Mouse (Mus musculus): ENCODE results near the gene Pvr. TPM values are rescaled to one million over a fixed set of nuclear protein-coding genes. Genes with fewer than 3 reads are reported as not detected.

Gene Pvr
- polyA plus RNA-seq, 1 experiment from 2014 or later, result 10.3 TPM

DNA sequence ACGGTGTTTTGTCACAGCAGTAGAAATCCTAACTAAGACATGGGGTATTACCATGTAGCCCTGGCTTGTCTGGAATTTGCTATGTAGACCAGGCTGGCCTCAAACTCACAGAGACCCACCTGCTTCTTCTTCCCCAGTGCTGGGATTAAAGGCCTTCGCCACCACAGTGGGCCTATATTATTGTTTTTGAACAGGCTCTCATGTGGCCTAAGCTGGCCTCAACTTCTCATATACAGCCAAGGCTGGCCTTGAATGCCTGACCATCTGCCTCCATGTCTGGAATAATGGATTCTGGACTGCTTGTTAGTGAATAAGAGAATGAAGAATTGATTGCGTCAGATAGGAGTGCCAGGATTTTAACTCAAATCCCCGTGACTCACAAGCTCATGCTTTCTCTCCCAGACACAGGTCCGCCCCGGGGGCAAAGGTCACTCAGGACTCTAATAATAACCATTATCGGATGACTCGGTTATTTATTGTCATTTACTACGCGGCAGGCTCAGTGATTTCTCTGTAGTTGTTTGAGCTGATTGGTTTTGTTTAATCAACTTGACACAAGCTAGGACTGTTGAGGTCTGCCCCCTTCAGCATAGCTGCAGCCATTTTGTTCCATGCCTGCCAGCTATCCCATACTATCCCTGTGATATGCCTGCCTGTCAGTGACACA is 31.5 kb upstream of the Pvr start:
- Histone ChIP-seq H3K27ac (ENCODE audit: low read length) (no peak overlapping the region), H3K36me3 (ENCODE audit: control insufficient read depth, insufficient read depth) (no peaks in the 10 kb centered on the region), H3K4me3 (replicated peaks; ENCODE audit: low read length) (no peak overlapping the region), H3K9me3 (ENCODE audit: control insufficient read depth, low read length) (no peaks in the 10 kb centered on the region), H3K4me2 (ENCODE audit: low read length) (no peak overlapping the region), H3K4me1 (replicated peaks; ENCODE audit: control insufficient read depth, insufficient read depth, low read length) (no peaks in the 10 kb centered on the region), H3K9ac (replicated peaks; ENCODE audit: low read depth, low read length) (no peak overlapping the region), H3K27me3 (replicated peaks; ENCODE audit: control insufficient read depth, insufficient read depth, low read length) (no peaks in the 10 kb centered on the region)
- ATAC-seq, result no peak
- 65% methylated on average over 10 of the region's 10 CpGs for WGBS

DNA sequence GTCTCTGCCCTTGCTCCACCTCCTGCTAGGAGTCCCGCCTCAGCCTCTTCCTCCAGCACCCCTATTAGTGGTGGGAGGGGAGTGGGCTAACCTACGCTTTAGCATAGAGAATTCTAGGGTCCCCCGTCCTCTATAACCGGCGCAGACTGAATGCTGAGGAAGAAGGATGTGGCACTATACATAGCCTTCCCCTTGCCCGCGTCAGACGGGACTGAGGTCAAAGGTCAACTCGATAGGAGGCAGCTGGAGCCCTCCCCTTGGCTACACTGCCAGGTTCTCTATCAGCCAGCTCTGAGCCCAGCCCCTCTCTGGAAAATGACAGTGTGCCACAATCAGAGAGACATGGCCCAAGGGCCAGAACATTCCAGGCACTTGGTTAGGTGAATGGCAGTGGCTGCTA is 29.6 kb upstream of the Pvr start, which contains the start of gene Igsf23:
Igsf23 (minus strand) TSS at position 168 of the 400 bp plus-strand sequence.
- ATAC-seq, result no peak

DNA sequence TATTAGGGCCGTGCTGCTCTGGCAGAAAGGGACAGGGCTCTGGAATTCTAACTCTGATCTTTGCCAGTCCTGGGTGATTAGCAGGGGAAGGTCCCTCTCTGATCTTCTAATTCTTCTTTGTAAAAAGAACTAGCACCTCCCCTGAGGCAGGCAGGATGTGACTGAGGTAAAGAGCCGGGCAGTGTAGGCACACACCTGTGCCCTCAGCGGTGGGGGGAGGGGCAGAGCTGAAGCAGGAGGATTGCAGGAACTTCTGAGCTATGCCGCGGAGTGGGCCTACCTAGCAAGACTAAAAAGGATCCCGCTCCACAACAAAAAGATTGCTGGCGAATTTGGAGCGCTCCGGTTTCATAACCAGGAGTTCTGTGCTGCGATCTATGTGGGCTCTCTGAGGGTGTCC is 29.0 kb upstream of the Pvr start:
- Histone ChIP-seq H3K9me3 (ENCODE audit: control insufficient read depth, low read length) (no peaks in the 10 kb centered on the region), H3K27ac (ENCODE audit: low read length) (no peak overlapping the region), H3K36me3 (ENCODE audit: control insufficient read depth, insufficient read depth) (no peaks in the 10 kb centered on the region), H3K4me3 (replicated peaks; ENCODE audit: low read length) (no peak overlapping the region), H3K9ac (replicated peaks; ENCODE audit: low read depth, low read length) (no peak overlapping the region), H3K4me2 (ENCODE audit: low read length) (no peak overlapping the region), H3K27me3 (replicated peaks; ENCODE audit: control insufficient read depth, insufficient read depth, low read length) (no peaks in the 10 kb centered on the region), H3K4me1 (replicated peaks; ENCODE audit: control insufficient read depth, insufficient read depth, low read length) (no peaks in the 10 kb centered on the region)
- ATAC-seq, result no peak
- 64% methylated on average over 10 of the region's 10 CpGs for WGBS

More for the DNA sequence above, 29.6 kb upstream of the Pvr start, which contains the start of gene Igsf23:
- no peaks in the 10 kb centered on the region for H3K27me3 ChIP-seq (replicated peaks; ENCODE audit: control insufficient read depth, insufficient read depth, low read length)
- no peaks in the 10 kb centered on the region for H3K4me1 ChIP-seq (replicated peaks; ENCODE audit: control insufficient read depth, insufficient read depth, low read length)
- 57% methylated on average over 9 of the region's 9 CpGs for WGBS
- H3K4me2 ChIP-seq (ENCODE audit: low read length), result no peak within 1 kb of the TSS
- H3K9me3 ChIP-seq (ENCODE audit: control insufficient read depth, low read length), result no peaks in the 10 kb centered on the region
- H3K4me3 ChIP-seq (replicated peaks; ENCODE audit: low read length), result no peak within 1 kb of the TSS
- H3K9ac ChIP-seq (replicated peaks; ENCODE audit: low read depth, low read length), result no peak within 1 kb of the TSS
- no peaks in the 10 kb centered on the region for H3K36me3 ChIP-seq (ENCODE audit: control insufficient read depth, insufficient read depth)
- no peak within 1 kb of the TSS for H3K27ac ChIP-seq (ENCODE audit: low read length)

DNA sequence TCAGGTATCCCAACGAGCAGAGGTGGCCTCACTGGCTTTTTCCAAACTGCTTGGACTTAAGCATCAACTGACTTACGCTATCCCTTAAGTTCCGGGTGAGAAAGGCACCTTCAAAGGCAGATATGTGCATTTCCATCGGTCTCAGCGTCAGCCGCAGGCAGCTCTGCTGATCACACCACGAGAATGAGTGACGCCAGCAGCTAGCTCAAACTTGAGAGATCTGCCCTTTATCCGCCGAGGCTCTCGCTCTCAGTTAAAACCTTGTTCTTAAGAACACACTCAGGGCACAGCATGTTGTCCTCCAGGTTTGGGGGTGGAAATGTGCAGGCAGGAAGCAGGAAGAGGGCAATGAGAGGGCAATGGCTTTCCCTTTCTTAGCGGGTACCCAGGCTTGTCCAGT is 28.0 kb upstream of the Pvr start:
- Histone ChIP-seq H3K4me2 (ENCODE audit: low read length) (no peak overlapping the region), H3K9me3 (ENCODE audit: control insufficient read depth, low read length) (no peaks in the 10 kb centered on the region), H3K36me3 (ENCODE audit: control insufficient read depth, insufficient read depth) (no peaks in the 10 kb centered on the region), H3K4me1 (replicated peaks; ENCODE audit: control insufficient read depth, insufficient read depth, low read length) (no peaks in the 10 kb centered on the region), H3K4me3 (replicated peaks; ENCODE audit: low read length) (no peak overlapping the region), H3K27me3 (replicated peaks; ENCODE audit: control insufficient read depth, insufficient read depth, low read length) (no peaks in the 10 kb centered on the region), H3K27ac (ENCODE audit: low read length) (no peak overlapping the region), H3K9ac (replicated peaks; ENCODE audit: low read depth, low read length) (no peak overlapping the region)
- ATAC-seq, result no peak
- WGBS, result 85% methylated on average over 12 of the region's 12 CpGs

DNA sequence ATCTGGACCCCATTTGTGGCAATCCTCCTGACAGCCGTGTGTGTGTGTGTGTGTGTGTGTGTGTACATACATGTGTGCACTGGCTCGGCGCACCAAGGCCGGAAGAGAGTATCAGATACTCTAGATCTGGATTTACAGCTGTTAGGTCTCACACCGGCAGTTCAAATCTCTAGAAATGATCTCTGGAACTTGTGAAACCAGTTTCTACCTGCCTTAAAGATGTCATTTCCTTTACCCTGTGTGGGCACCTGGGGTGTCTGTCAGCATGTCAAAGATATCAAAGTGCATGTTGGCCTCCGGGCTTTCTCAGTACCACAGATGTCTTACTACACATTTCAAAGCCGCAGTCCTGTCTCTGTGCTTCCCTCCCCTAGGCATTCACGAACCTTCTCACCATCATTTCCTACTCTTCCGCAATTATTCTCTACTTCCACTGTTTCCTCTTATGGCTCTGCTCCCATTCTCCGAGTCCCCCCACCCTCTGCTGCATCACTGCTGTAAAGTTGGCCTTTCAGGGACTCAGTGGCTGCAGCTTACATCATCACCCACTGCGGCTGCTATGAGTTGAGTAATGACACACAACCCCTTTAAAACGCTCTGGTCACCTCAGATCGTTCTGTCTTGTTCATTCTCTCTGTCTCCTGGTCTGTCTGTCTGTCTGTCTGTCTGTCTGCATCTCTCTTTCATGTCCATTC is 25.0 kb upstream of the Pvr start:
- Histone ChIP-seq H3K27me3 (replicated peaks; ENCODE audit: control insufficient read depth, insufficient read depth, low read length) (no peaks in the 10 kb centered on the region), H3K9me3 (ENCODE audit: control insufficient read depth, low read length) (no peaks in the 10 kb centered on the region), H3K36me3 (ENCODE audit: control insufficient read depth, insufficient read depth) (no peaks in the 10 kb centered on the region), H3K9ac (replicated peaks; ENCODE audit: low read depth, low read length) (no peak overlapping the region), H3K4me3 (replicated peaks; ENCODE audit: low read length) (no peak overlapping the region), H3K4me2 (ENCODE audit: low read length) (no peak overlapping the region), H3K4me1 (replicated peaks; ENCODE audit: control insufficient read depth, insufficient read depth, low read length) (no peaks in the 10 kb centered on the region), H3K27ac (ENCODE audit: low read length) (no peak overlapping the region)
- ATAC-seq, result no peak
- WGBS, result 90% methylated on average over 13 of the region's 13 CpGs

DNA sequence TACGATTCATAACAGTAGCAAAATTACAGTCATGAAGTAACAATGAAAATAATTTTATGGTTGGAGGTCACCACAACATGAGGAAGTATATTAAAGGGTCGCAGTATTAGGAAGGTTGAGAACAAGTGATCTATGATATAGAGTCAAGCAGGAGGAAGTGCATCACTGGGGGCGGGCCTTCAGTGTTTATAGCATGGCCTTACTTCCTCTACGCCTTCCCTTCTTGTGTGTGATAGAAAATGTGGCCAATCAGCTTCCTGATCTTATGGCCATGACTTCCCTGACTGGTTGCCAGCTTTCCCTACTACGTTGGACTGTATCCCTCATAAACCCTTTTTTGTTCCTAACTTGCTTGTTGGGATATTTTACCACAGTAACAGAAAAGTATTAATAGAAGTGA is 24.2 kb upstream of the Pvr start:
- no peaks in the 10 kb centered on the region for H3K27me3 ChIP-seq (replicated peaks; ENCODE audit: control insufficient read depth, insufficient read depth, low read length)
- no peaks in the 10 kb centered on the region for H3K4me1 ChIP-seq (replicated peaks; ENCODE audit: control insufficient read depth, insufficient read depth, low read length)
- ATAC-seq, result no peak
- no peaks in the 10 kb centered on the region for H3K36me3 ChIP-seq (ENCODE audit: control insufficient read depth, insufficient read depth)
- no peak overlapping the region for H3K4me2 ChIP-seq (ENCODE audit: low read length)
- WGBS, result 96% methylated on average over 5 of the region's 5 CpGs
- H3K9ac ChIP-seq (replicated peaks; ENCODE audit: low read depth, low read length), result no peak overlapping the region
- no peak overlapping the region for H3K27ac ChIP-seq (ENCODE audit: low read length)
- H3K4me3 ChIP-seq (replicated peaks; ENCODE audit: low read length), result no peak overlapping the region
- no peaks in the 10 kb centered on the region for H3K9me3 ChIP-seq (ENCODE audit: control insufficient read depth, low read length)

DNA sequence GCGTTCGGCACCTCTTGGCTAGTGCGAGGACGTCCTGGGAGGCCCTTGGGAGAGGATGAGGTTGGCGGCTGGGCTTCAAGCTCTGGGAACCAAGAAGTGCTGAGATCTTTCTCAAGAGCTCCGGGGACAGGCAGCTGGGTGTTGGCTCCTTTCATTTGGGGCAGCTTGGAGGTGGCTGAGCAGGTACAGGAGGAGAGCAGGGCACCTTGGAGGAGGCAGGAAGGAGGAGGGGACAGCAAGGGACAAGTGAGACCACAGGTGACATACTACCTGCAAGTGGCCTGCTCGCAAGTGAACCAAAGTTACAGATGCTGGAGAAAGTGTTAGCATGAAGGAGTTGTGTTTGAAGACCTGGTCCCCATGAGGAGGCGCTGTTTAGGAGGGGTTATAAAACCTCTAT is 23.7 kb upstream of the Pvr start:
- H3K4me1 ChIP-seq (replicated peaks; ENCODE audit: control insufficient read depth, insufficient read depth, low read length), result no peaks in the 10 kb centered on the region
- no peak overlapping the region for H3K27ac ChIP-seq (ENCODE audit: low read length)
- H3K9me3 ChIP-seq (ENCODE audit: control insufficient read depth, low read length), result no peaks in the 10 kb centered on the region
- ATAC-seq, result no peak
- H3K36me3 ChIP-seq (ENCODE audit: control insufficient read depth, insufficient read depth), result no peaks in the 10 kb centered on the region
- H3K4me3 ChIP-seq (replicated peaks; ENCODE audit: low read length), result no peak overlapping the region
- 94% methylated on average over 8 of the region's 8 CpGs for WGBS
- no peaks in the 10 kb centered on the region for H3K27me3 ChIP-seq (replicated peaks; ENCODE audit: control insufficient read depth, insufficient read depth, low read length)
- H3K4me2 ChIP-seq (ENCODE audit: low read length), result no peak overlapping the region
- H3K9ac ChIP-seq (replicated peaks; ENCODE audit: low read depth, low read length), result no peak overlapping the region

DNA sequence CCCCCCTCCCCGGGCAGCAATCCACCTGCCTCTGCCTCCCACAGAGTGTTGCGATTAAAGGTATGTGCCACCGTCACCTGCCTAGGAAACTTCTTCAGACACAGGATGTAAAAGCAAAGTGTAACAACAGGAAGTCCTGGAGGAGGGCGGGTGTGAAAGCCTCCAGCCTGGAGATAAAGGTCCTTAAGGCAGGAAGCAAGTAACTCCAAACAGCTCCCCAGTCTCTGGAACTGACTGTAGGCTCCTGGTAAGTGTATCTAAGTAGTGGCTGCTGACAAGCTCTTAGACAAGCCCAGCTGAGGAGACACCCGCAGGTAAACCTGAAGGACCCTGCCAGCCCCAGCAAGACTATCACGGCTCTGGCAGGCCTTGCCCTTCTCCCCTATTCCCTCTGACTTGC is 19.3 kb upstream of the Pvr start:
- Histone ChIP-seq H3K27me3 (replicated peaks; ENCODE audit: control insufficient read depth, insufficient read depth, low read length) (no peaks in the 10 kb centered on the region), H3K9ac (replicated peaks; ENCODE audit: low read depth, low read length) (no peak overlapping the region), H3K9me3 (ENCODE audit: control insufficient read depth, low read length) (no peaks in the 10 kb centered on the region), H3K4me1 (replicated peaks; ENCODE audit: control insufficient read depth, insufficient read depth, low read length) (no peaks in the 10 kb centered on the region), H3K4me3 (replicated peaks; ENCODE audit: low read length) (no peak overlapping the region), H3K27ac (ENCODE audit: low read length) (no peak overlapping the region), H3K36me3 (ENCODE audit: control insufficient read depth, insufficient read depth) (no peaks in the 10 kb centered on the region), H3K4me2 (ENCODE audit: low read length) (no peak overlapping the region)
- ATAC-seq, result no peak
- 53% methylated on average over 5 of the region's 6 CpGs for WGBS

DNA sequence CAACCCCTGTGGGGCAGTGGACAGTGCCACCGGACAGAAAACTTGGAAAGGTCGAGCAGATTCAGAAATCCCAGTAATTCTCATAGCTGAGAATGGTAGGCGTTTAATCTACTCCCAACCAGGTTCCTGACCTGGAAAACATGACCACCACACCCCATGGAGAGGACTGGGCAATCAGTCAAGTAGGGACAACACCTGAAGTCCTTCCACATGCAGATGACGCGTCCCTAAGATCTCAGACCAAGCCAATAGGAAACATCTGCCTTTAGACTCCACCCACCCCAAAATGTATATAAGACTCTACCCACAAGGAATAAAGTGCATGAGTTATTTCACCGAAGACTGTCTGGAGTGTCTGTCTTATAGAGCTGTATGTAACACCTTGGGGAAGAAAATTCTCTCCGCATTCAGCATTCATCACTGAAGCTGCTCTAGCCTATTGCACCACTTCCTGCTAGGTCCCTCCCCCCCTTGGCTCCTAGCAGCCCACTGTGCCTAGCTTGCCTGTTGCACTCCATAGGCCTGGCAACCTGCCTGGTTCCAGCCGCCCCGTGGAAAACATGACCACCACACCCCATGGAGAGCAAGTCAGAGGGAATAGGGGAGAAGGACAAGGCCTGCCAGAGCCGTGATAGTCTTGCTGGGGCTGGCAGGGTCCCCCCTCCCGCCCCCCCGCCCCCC is 18.7 kb upstream of the Pvr start:
- H3K9me3 ChIP-seq (ENCODE audit: control insufficient read depth, low read length), result no peaks in the 10 kb centered on the region
- H3K4me3 ChIP-seq (replicated peaks; ENCODE audit: low read length), result no peak overlapping the region
- no peak overlapping the region for H3K9ac ChIP-seq (replicated peaks; ENCODE audit: low read depth, low read length)
- no peak for ATAC-seq
- no peak overlapping the region for H3K4me2 ChIP-seq (ENCODE audit: low read length)
- H3K27me3 ChIP-seq (replicated peaks; ENCODE audit: control insufficient read depth, insufficient read depth, low read length), result no peaks in the 10 kb centered on the region
- no peaks in the 10 kb centered on the region for H3K36me3 ChIP-seq (ENCODE audit: control insufficient read depth, insufficient read depth)
- 51% methylated on average over 12 of the region's 12 CpGs for WGBS
- H3K27ac ChIP-seq (ENCODE audit: low read length), result no peak overlapping the region
- no peaks in the 10 kb centered on the region for H3K4me1 ChIP-seq (replicated peaks; ENCODE audit: control insufficient read depth, insufficient read depth, low read length)
